Mouse (Mus musculus) testis, adult 2 months (tissue): ENCODE data around the gene Mylk.

Experiments used
- CTCF ChIP-seq: fragments of 200-500 bp; IDR thresholded peaks from 2 replicates; pipeline ENCODE4 v1.5.1; 2012; ENCODE audit warnings: low read depth, mild to moderate bottlenecking, inconsistent platforms, low read length, moderate library complexity; ENCODE audit not compliant: control insufficient read depth, insufficient read depth, insufficient replicate concordance
- POLR2A ChIP-seq: fragments of 200-500 bp; IDR thresholded peaks from 2 replicates; pipeline ENCODE4 v1.6.1; 2012; ENCODE audit warnings: low read depth, mild to moderate bottlenecking, inconsistent platforms, low read length, moderate library complexity; ENCODE audit not compliant: control insufficient read depth

- TF ChIP-seq CTCF (no peak), POLR2A (no peak)
These were observed 227.5 kb downstream of the Mylk start for GRCm38 (mm10) chr16:34972471-34972870.
